Mouse (Mus musculus) layer of hippocampus, adult 18-20 months (tissue): ENCODE results near the gene Nup210. TPM values are rescaled to one million over a fixed set of nuclear protein-coding genes. Genes with fewer than 3 reads are reported as not detected.
A peak's percentile ranks its signal among the peaks of the same experiment; 100 is the strongest.

ENCODE experiments used
- DNase-seq, 2 experiments: peaks; one replicate each; pipeline ENCODE4 v3.0.0; 2022; ENCODE audit warnings: low spot score in 2 of 2
- long read RNA-seq: library from polyadenylated mRNA; stranded (forward); transcript quantifications from one replicate; pipeline ENCODE4 v2.0.0, GENCODE M21; 2021
- total RNA-seq, 2 experiments: library from RNA; stranded (reverse); gene quantifications; 2 replicates each; pipeline ENCODE4 v1.2.3; 2021

Gene Nup210
- total RNA-seq: 10 to 100 TPM; 16.2 to 17.5 TPM
- long read RNA-seq, full-length matches to known transcripts: 4 of 12 reads
- long read RNA-seq, partial matches to known transcripts: 4 of 12 reads
- long read RNA-seq, other reads (novel, unspliced or antisense): 4 of 12 reads

GRCm38 (mm10) chr6:91116244-91117145, at the start of gene Nup210:
TSS of gene Nup210 (minus strand) at chr6:91116829.
- peak; percentile 93 to 98 for DNase-seq

- DNase-seq: peak; percentile 65 to 93
Observed at GRCm38 (mm10) chr6:91165210-91165609, 48.6 kb upstream of the Nup210 start.

- peak in 1 of 2 experiments; percentile 54 for DNase-seq
Observed at GRCm38 (mm10) chr6:91164584-91164983, 48.0 kb upstream of the Nup210 start.

GRCm38 (mm10) chr6:91163195-91163911, 46.7 kb upstream of the Nup210 start:
- DNase-seq: no peak

- DNase-seq: no peak
Observed at GRCm38 (mm10) chr6:91162314-91162713, 45.7 kb upstream of the Nup210 start.

GRCm38 (mm10) chr6:91161506-91162235, 45.0 kb upstream of the Nup210 start:
- no peak for DNase-seq

DNA sequence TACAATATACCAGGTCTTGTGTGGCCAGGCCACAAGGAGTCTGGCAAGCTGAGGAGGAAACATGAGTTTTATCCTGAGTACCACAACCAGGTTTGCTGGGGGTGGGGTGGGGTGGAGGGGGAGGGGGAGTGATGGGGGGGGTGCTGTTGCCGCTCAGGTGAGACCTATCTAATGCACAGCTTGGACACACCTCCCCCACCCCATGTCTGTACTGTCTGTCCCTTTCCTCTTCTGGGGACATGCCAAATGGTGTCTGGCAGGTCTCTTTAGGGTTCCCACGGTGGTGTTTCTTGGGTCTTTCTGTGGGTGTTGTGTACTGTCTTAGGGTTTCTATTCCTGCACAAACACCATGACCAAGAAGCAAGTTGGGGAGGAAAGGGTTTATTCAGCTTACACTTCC, 44.3 kb upstream of the Nup210 start:
- no peak for DNase-seq

DNA sequence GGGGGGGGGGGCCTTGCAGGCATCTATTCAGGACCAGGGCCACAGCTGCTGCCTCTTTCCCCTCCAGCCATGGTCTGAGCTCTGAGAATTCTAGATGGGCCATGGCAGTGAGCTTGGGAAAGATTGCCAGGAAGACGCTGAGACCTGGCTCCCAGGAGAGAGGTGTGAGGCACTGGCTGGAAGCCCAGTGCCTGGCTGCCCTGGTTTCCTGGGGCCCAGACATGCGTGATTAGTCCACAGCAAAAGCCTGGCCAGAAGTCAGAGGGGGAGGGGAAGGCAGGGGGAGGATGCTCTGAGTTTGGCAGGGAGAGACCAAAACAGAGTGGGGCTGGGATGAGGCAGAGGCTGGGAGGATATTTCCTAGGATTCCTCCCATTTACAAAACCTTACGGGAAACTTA, 43.8 kb upstream of the Nup210 start:
- peak in 1 of 2 experiments; percentile 38 for DNase-seq

DNA sequence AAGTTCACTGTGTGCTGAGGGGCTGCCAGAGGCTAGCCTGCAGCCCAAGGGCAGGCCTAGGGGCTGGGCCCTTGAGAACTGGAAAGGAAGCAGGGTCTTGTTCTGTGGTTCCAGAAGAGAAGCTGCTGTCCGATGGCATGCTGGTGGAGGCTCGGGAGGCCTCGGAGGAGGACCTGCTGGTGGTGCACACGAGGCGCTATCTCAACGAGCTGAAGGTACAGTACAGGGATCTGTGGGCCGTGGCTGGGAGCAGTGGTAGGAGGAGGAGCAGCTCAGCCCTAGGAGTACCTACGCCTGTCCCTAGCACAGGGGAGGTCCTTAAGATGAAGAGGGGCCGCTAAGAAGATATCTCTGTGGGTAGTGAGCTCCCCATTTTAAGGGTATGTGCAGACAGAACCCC, 42.4 kb upstream of the Nup210 start:
- DNase-seq: no peak

DNA sequence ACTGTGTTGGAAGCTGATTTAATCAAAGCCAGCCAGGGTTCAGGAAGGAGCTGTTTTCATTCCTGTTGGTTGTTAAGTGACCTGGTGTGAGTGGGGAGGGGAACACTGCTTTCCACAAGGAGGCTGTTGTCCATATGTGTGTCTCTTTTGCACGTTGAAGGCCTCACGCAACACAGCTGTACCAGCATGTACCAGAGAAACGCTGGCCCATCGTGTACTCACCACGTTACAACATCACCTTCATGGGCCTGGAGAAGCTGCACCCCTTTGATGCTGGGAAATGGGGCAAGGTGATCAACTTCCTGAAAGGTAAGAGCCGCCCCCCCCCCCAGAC, 40.6 kb upstream of the Nup210 start:
- no peak for DNase-seq

DNA sequence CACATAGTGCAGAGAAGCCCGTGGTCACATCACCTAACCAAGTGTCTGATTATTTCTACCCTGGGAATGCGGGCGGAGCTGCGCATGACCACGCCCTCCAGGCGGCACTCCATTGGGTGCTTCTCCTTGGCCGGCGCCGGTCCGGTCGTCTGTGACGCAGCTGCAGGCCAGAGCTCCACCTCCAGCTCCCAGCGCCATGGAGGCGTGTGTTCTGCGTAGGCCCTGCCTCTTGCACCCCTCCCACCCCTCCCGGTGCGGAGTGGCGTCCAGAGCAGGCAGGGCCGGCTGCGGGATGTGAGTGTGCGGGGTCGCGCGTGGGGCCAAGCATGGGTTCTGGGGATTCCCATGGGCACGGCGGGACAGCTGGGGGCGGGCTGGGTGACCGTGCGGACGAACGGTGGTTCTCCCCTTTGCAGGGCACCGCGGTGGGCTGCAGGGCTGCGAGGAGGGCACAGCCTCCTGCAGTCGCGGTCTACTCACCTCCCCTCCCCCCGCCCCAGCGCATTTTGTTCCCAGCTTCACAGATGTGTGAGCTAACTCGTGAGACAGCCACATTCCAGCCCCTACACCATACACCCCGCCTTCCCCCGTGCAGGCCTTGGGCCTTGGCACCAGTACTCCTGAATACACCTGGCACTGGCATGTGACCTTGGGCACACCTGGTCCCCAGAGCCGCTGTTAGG, 40.1 kb upstream of the Nup210 start, which contains the start of gene Hdac11:
TSS of gene Hdac11 (plus strand) at position 112 of the 683 bp plus-strand sequence.
- DNase-seq: peak; percentile 90 to 94

DNA sequence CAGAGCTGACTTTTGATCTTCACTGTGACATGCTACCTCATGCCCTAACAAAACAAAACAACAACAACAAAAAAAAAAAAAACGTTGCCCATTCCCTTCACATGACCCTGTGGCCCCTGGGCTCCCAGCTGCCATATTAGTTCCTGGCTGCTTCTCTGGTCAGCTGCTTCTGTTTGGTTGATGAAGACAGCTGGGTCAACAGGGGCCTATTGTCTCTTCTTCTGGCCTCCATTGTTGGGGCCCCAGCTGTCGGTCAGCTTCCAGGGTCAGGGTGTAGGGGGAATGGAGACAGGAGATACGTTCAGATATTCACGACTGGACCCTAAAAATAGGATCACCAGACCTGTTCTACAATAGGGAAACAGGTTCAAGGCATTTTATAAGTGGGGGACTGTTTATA, 39.4 kb upstream of the Nup210 start:
- peak in 1 of 2 experiments; percentile 42 for DNase-seq

DNA sequence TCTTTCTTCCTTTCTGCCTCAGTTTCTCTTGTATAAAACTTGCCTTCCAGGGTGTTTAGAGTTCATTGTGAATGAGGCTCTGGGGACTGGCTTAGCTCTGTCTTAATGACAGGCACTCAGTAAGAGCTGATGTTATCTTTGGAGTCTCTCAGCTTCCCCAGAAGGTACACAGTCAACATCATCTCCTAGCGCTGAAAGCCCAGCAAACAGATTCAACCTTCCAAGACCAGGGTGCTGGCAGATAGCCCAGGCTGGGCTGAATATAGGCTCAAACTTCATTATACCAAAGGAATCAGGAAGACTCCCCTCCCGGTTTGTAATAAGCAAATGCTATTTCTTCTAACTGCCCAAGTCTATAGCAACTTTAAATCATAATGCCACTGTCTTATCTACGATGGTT, 38.7 kb upstream of the Nup210 start:
- DNase-seq: no peak

DNA sequence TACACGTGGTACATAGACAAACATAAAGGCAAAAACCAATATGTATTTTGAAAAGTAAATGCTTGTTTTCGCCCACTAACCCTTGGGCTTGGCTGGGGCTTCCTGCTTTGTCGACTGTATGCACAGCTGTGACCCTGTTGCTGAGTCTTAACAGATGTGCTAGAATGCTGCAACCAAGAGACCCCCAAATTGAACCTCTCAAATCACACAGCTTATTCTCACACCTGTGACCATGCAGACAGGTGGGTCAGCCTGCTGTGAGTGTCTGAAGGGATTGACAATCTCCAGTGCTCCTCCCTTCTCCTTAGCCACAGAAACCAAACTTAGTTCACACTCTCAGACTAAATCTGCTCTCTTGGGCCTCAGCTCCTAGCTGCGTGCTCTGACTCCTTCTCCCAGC, 38.1 kb upstream of the Nup210 start:
- DNase-seq: no peak

- DNase-seq: peak; percentile 58 to 77
Observed at GRCm38 (mm10) chr6:91153549-91154064, 37.0 kb upstream of the Nup210 start.

- no peak for DNase-seq
Observed at GRCm38 (mm10) chr6:91152892-91153548, 36.4 kb upstream of the Nup210 start.

DNA sequence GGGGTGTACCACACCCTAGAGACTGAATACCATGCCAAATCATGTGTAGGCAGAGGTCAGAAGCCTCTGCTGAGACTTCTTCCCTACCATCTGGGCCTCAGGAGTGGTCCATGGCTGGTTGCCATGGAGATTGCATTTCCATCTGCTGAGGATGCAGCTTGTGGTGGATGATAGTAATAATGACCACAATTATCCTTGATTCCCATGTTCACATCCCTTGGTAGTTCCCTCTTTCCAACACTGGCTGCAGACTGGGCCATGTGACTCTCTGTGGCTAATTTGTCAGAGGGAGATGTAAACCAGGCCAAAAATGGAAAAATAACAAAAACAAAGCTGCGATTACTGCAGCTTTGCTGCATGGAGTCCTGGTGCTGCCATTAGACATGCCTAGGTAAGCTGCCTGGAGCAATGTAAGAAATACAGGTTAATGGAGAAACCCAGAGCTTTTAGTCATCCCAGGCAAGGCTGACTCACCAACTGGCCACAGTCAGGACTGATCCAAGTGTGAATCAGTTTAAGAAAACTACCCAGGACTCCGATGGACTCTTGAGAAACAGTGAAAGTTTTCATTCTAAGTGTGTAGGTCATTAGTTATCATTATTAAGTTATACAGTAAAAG, 30.6 kb upstream of the Nup210 start:
- DNase-seq: no peak

DNA sequence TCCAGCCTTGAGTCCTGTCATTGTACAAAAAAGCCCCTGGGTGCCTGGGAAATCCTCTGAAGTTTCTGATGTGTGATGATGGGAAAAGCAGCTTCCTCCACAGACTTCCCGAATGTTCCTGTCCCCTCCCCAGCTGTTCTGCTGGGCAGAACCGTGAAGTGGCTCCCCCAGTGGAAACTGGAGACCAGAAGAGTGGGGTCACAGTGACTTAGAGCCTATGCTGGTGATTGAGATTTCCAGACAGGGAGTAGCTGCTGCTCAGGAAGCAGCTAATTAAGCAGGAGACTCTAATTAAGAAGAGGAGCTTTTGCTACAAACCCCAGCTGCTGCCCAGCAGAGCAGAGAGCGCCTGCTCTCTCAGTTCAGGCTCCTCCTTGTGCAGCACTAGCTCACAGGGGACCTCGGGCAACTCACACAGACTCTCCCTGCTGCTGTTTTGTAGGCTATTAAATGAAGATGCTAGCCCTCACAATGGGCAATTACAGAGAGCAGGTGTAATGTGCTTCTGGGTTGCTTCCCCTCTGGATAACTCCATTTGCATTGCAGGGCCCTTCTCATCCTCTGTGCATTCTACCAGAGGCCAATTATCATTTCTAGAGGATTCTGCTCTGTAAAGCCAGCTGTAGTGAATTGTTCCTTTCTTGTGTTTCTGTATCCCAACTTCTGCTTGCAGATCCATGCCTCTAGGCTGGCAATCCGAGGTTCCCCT, 30.0 kb upstream of the Nup210 start:
- no peak for DNase-seq

- no peak for DNase-seq
Observed at GRCm38 (mm10) chr6:91145572-91145971, 28.9 kb upstream of the Nup210 start.
